Mouse (Mus musculus) megakaryocyte progenitor cell, adult 5-6 weeks (primary cell): ENCODE results near the gene Dusp1. TPM values are rescaled to one million over a fixed set of nuclear protein-coding genes. Genes with fewer than 3 reads are reported as not detected.

Source experiments
- ATAC-seq: replicated peaks from 2 replicates; pipeline ENCODE4 v1.8.0; 2016; ENCODE audit warnings: mild to moderate bottlenecking, moderate TSS enrichment, inconsistent platforms; ENCODE audit not compliant: poor library complexity
- total RNA-seq, 2 experiments: library from RNA; stranded (forward) in 1 of 2; stranded (reverse) in 1 of 2; fragments of 157-497, 149-512 nt in 1 of 2; fragments of 200-1000 nt in 1 of 2; gene quantifications; 2 replicates each; pipeline versions ENCODE4 v1.2.3 to v1.2.4; 2015 to 2017

The Dusp1 gene
- total RNA-seq, 2 experiments from 2014 or later = 29.6 to 89.7 TPM

GRCm38 (mm10) chr17:26563476-26563875 is 1.5 kb upstream of the Dusp1 start:
- no peak for ATAC-seq

GRCm38 (mm10) chr17:26562292-26562691 is 364 bp upstream of the Dusp1 start:
- no peak for ATAC-seq

GRCm38 (mm10) chr17:26561290-26561640 is 663 bp downstream of the Dusp1 start, which contains the start of gene Ergic1:
Gene Ergic1 (plus strand): TSS chr17:26561489.
- peak; percentile 97 for ATAC-seq

- peak; percentile 24; the same call in 1 of the 2 replicates for ATAC-seq
These were observed 1.2 kb downstream of the Dusp1 start for GRCm38 (mm10) chr17:26560526-26561289.

- ATAC-seq = no peak
These were observed 8.9 kb downstream of the Dusp1 start for GRCm38 (mm10) chr17:26553033-26553432.

GRCm38 (mm10) chr17:26551104-26551503 is 10.8 kb downstream of the Dusp1 start:
- no peak for ATAC-seq

GRCm38 (mm10) chr17:26549148-26549809 is 12.6 kb downstream of the Dusp1 start:
- ATAC-seq = no peak

- no peak for ATAC-seq
These were observed 13.4 kb downstream of the Dusp1 start for GRCm38 (mm10) chr17:26548566-26548965.

GRCm38 (mm10) chr17:26547771-26548170 is 14.2 kb downstream of the Dusp1 start:
- no peak for ATAC-seq

- peak; percentile 80 for ATAC-seq
These were observed 17.5 kb downstream of the Dusp1 start for GRCm38 (mm10) chr17:26544319-26544963.

GRCm38 (mm10) chr17:26540083-26540482 is 21.8 kb downstream of the Dusp1 start:
- ATAC-seq = no peak

GRCm38 (mm10) chr17:26537722-26538471 is 24.0 kb downstream of the Dusp1 start:
- ATAC-seq = peak; percentile 68

- peak; percentile 51 for ATAC-seq
These were observed 26.4 kb downstream of the Dusp1 start for GRCm38 (mm10) chr17:26535251-26536136.

- no peak for ATAC-seq
These were observed 27.2 kb downstream of the Dusp1 start for GRCm38 (mm10) chr17:26534695-26535094.

- ATAC-seq = peak; percentile 47
These were observed 28.0 kb downstream of the Dusp1 start for GRCm38 (mm10) chr17:26533871-26534372.

GRCm38 (mm10) chr17:26532476-26533045 is 29.4 kb downstream of the Dusp1 start:
- peak; percentile 55 for ATAC-seq

- ATAC-seq = peak; percentile 32
These were observed 30.4 kb downstream of the Dusp1 start for GRCm38 (mm10) chr17:26531395-26532027.

GRCm38 (mm10) chr17:26530590-26531081 is 31.3 kb downstream of the Dusp1 start:
- no peak for ATAC-seq

GRCm38 (mm10) chr17:26529791-26530241 is 32.1 kb downstream of the Dusp1 start:
- ATAC-seq = no peak
